Mouse (Mus musculus) thymus, adult 2 months (tissue): ENCODE measurements around the gene Psmd3.

Source experiments
- CTCF ChIP-seq: fragments of 200-500 bp; IDR thresholded peaks from 2 replicates; pipeline ENCODE4 v1.5.1; 2012; ENCODE audit warnings: mild to moderate bottlenecking, control low read depth, low read length, moderate library complexity, borderline replicate concordance; ENCODE audit not compliant: control insufficient read depth, poor library complexity, insufficient read depth; ENCODE audit errors: extremely low read depth
- POLR2A ChIP-seq: fragments of 200-500 bp; IDR thresholded peaks from 2 replicates; pipeline ENCODE4 v1.6.1; 2012; ENCODE audit warnings: mild to moderate bottlenecking, low read length, control low read depth, moderate library complexity; ENCODE audit not compliant: control insufficient read depth, poor library complexity, insufficient read depth; ENCODE audit errors: extremely low read depth

- TF ChIP-seq CTCF (no peak), POLR2A (no peak)
These were observed 61.4 kb downstream of the Psmd3 start for GRCm38 (mm10) chr11:98743655-98744345.
